In genomic region chr8:54441143-54441542, GRCm38 (mm10) we compare ENCODE assay signal across 13 mouse cellular contexts.
"Had no signal": no experiment of that assay in that cellular context is flagged by ENCODE, and none has a peak within 500 bp of the region (broad histone marks: within the 10 kb centered on the region; RNA-seq: fewer than 3 reads in every experiment).

No protein-coding gene starts in this region.

- H3K27me3 ChIP-seq: limb, embryonic 12.5 days; liver, embryonic 13.5 days; neural tube, embryonic 15.5 days had no signal

- DNase-seq: kidney, adult 8-10 months; kidney, postnatal 36 days; layer of hippocampus, adult 9-11 months; liver; liver, embryonic 13.5 days; liver, postnatal 0 days; midbrain, embryonic 14.5 days; right cerebral cortex, adult 18-20 months; right cerebral cortex, postnatal 25 days; thymus, postnatal 4 days had no signal

- ATAC-seq: liver, postnatal 0 days had no signal

- H3K4me3 ChIP-seq: limb, embryonic 12.5 days; liver, embryonic 13.5 days; midbrain, embryonic 10.5 days; neural tube, embryonic 15.5 days had no signal

- H3K36me3 ChIP-seq: limb, embryonic 12.5 days; liver, embryonic 13.5 days; midbrain, embryonic 10.5 days; neural tube, embryonic 15.5 days had no signal
